8 mouse cellular contexts compared by ENCODE assay signal in genomic region chr11:78019676-78020075, GRCm38 (mm10). TPM values are rescaled to one million over a fixed set of nuclear protein-coding genes. Genes with fewer than 3 reads are reported as not detected.
DNase-seq lines count a peak whose midpoint lies in the region; ATAC-seq and TF ChIP-seq lines count a peak whose summit lies in the region.

No protein-coding gene starts in this region.

- no peak for TF ChIP-seq EP300 in lung, postnatal 0 days (IDR thresholded peaks at IDR 0.05)

- H3K27me3 ChIP-seq in lung, postnatal 0 days (replicated peaks; ENCODE audit: insufficient read depth, low read length), result no peaks in the 10 kb centered on the region

- H3K36me3 ChIP-seq in lung, postnatal 0 days (ENCODE audit: insufficient read depth, low read length), result peaks cover 54% of the 10 kb centered on the region

- no peaks in the 10 kb centered on the region for H3K9me3 ChIP-seq in lung, postnatal 0 days (ENCODE audit: low read length)

- H3K4me1 ChIP-seq in lung, postnatal 0 days (ENCODE audit: insufficient read depth, low read depth, low read length), result no peaks in the 10 kb centered on the region

- H3K27ac ChIP-seq in lung, postnatal 0 days (ENCODE audit: low read length), result no peak overlapping the region

- peak; percentile 74 for ATAC-seq in CD4-positive, CD25-positive, alpha-beta regulatory T cell, adult 4 months
- peak; percentile 57 for ATAC-seq in lung, postnatal 0 days

- 16% methylated on average over 4 of the region's 4 CpGs for WGBS in lung, postnatal 0 days

- peak; percentile 82 for DNase-seq in R1 (ENCODE audit: low read depth, low spot score)
- DNase-seq in cerebellum, postnatal 36 days, result peak; percentile 75 to 83
- DNase-seq in gastrocnemius, postnatal 10 days, result peak; percentile 76
- DNase-seq in kidney, postnatal 25 days, result peak; percentile 75 to 87
- DNase-seq in lung, postnatal 0 days (ENCODE audit: low spot score), result peak; percentile 78
- peak; percentile 73 for DNase-seq in retina, postnatal 1 day
- DNase-seq in yolk sac, embryonic 10.5 days (ENCODE audit: low spot score), result peak; percentile 47

- no peak overlapping the region for H3K4me2 ChIP-seq in lung, postnatal 0 days (replicated peaks; ENCODE audit: low read depth, low read length)

- TF ChIP-seq CTCF in lung, postnatal 0 days (IDR thresholded peaks at IDR 0.05), result peak; percentile 91

- H3K4me3 ChIP-seq in lung, postnatal 0 days (ENCODE audit: low read depth, low read length), result no peak overlapping the region

- H3K9ac ChIP-seq in lung, postnatal 0 days (replicated peaks; ENCODE audit: low read depth), result no peak overlapping the region

RNA-seq across cellular contexts. Expression of gene Dhrs13, which starts 12.4 kb away (rescaled TPM):
- polyA plus RNA-seq in CD4-positive, CD25-positive, alpha-beta regulatory T cell, adult 4 months (2017; shearing (Covaris generic)), result 1 to 10 TPM; 1.0 to 2.5 TPM
- 1 to 10 TPM; 3.0 to 4.3 TPM for total RNA-seq in gastrocnemius, postnatal 10 days (2021)
- 9.4 and 9.7 TPM in 2 replicates for polyA plus RNA-seq in lung, postnatal 0 days (2015; fragmentation: Nextera tagmentation; extraction: Ambion mirVana)

RNA-seq across cellular contexts. Expression of gene Flot2, which starts 18.1 kb away (rescaled TPM):
- polyA plus RNA-seq in CD4-positive, CD25-positive, alpha-beta regulatory T cell, adult 4 months (2017; shearing (Covaris generic)), result 10 to 100 TPM; 20.2 to 26.1 TPM
- 10 to 100 TPM; 68.3 to 68.5 TPM for total RNA-seq in gastrocnemius, postnatal 10 days (2021)
- polyA plus RNA-seq in lung, postnatal 0 days (2015; fragmentation: Nextera tagmentation; extraction: Ambion mirVana), result 55.6 and 58.3 TPM in 2 replicates

RNA-seq across cellular contexts. Expression of gene Phf12, which starts 37.1 kb away (rescaled TPM):
- polyA plus RNA-seq in CD4-positive, CD25-positive, alpha-beta regulatory T cell, adult 4 months (2017; shearing (Covaris generic)), result 10 to 100 TPM; 28.5 to 31.9 TPM
- total RNA-seq in gastrocnemius, postnatal 10 days (2021), result 10 to 100 TPM; 19.7 to 35.4 TPM
- 7.7 and 9.0 TPM in 2 replicates for polyA plus RNA-seq in lung, postnatal 0 days (2015; fragmentation: Nextera tagmentation; extraction: Ambion mirVana)
